Mouse (Mus musculus): ENCODE data around the gene Sh3gl3.

Sh3gl3 gene

DNA sequence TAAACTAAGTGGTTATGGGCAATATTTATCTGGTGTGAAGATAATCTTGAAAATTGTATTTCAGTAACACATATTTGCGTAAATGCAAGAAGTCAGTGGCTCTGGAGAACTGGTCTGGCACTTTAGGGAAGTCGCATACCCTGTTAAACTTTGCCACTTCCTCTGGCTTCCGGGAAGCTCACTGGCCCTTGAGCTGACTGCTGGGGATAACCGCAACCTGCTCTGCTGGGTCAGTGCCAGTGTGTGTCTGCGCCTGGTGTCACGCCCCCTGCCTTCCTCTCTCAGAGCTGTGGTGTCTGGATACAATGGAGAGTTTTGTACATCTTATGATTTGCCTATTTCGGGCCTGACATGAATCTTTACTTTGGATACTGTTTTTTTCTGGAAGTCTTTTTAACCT lies 119.8 kb downstream of the Sh3gl3 start:
- no peak for DNase-seq (ENCODE audit: low read depth, low spot score)

DNA sequence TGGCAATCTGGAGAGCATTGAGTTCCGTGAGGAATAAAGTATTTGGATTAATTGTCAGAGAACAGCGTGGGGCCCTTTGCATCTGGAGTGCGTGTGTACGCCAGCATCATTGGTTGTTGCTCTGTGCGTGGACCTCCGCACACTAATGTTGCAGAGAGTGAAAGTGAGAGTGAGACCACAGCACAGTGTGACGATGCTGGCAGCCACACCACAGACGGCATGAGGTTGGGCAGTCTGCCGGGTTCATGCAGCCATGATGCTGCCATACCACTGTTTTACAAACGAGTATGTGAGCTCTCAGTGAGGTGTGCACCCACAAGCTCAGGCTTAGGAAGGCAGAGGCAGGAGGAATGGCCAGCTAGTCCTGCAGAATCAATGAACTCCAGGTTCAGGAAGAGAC lies 120.4 kb downstream of the Sh3gl3 start:
- no peak for DNase-seq (ENCODE audit: low read depth, low spot score)

DNA sequence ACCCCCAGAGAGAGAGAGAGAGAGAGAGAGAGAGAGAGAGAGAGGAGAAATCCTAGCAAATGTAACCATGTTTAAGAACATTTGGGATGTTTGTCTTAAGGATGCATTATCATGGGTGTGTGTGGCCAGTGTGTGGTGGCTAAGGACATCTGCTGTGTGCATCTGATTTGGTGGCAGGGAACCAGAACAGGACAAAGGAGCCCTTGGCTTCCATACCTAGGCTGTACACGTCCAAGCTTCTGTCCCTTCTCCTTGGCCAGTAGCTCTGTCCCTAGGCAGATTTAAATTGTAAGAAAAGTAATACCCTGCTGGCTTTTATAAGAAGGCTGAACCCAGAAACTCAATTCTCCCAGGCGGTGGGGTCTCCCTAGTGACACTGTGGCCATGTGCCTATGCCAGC lies 121.0 kb downstream of the Sh3gl3 start:
- DNase-seq (ENCODE audit: low read depth, low spot score): no peak

- no peak for DNase-seq (ENCODE audit: low read depth, low spot score)
These were observed 134.8 kb downstream of the Sh3gl3 start for GRCm38 (mm10) chr7:82308398-82308797.

DNA sequence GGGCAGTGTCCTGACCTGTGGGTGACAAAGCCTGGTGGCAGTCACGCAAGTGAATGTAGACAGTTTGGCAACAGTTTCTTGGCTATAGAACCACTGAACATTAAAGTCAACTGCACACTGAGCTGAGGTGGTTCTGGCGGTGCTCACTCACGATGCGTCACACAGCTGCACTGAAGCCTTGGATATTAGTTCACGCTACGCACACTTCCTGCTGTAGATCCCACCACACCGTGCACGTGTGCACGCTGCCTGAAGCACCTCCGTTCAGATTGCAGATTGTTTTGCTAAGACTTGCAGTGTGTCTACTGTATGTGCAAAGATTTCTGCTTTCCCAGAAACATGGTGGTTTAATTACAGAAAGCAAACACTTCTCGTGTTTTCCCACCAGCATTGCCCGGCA lies 144.9 kb downstream of the Sh3gl3 start:
- DNase-seq (ENCODE audit: low read depth, low spot score): no peak

DNA sequence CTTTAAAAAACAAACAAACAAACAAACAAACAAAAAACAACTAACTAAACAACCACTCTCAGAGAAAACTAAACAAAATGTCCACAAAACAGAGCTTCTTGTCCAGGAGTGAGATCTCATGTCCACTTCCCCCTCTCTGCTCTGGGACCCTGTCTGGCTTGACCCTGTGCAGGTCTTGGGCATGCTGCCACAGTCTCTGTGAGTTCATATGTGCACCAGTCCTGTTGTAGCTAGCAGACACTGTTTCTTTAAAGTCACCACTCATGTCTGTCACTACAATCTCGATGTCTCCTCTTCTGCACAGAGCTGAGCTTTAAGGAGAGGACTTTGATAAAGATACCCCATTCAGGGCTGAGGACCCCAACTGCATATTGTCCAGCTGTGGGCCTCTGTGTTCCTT lies 153.0 kb downstream of the Sh3gl3 start:
- no peak for DNase-seq (ENCODE audit: low read depth, low spot score)

DNA sequence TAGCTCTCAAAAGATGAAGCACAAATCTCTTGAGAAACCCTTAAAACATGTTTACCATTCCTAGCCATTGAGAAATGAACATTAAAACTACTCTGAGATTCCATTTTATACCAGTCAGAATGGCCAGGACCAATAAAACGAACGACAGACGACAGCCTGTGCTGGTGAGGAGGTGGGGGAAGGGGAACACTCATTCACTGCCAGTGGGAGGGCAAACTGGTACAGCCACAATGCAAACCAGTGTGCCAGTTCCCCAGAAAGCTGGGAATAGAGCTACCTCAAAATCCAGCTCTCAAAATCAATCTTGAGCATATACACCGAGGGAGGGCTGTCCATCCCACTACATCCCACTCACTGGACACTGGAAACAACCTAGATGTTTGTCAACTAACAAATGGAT lies 153.6 kb downstream of the Sh3gl3 start:
- DNase-seq (ENCODE audit: low read depth, low spot score): no peak

GRCm38 (mm10) chr7:82327881-82328280 lies 154.2 kb downstream of the Sh3gl3 start:
- DNase-seq (ENCODE audit: low read depth, low spot score): no peak

GRCm38 (mm10) chr7:82329831-82330230 lies 156.2 kb downstream of the Sh3gl3 start:
- no peak for DNase-seq (ENCODE audit: low read depth, low spot score)

- no peak for DNase-seq (ENCODE audit: low read depth, low spot score)
These were observed 157.2 kb downstream of the Sh3gl3 start for GRCm38 (mm10) chr7:82330860-82331259.

- no peak for DNase-seq (ENCODE audit: low read depth, low spot score)
These were observed 160.4 kb downstream of the Sh3gl3 start for GRCm38 (mm10) chr7:82334000-82334399.

- no peak for DNase-seq (ENCODE audit: low read depth, low spot score)
These were observed 161.8 kb downstream of the Sh3gl3 start, which contains the start of gene Adamtsl3 for GRCm38 (mm10) chr7:82335211-82336121. TSS of gene Adamtsl3 (plus strand) at chr7:82335694.

- no peak for DNase-seq (ENCODE audit: low read depth, low spot score)
These were observed 162.5 kb downstream of the Sh3gl3 start for GRCm38 (mm10) chr7:82336132-82336531.

DNA sequence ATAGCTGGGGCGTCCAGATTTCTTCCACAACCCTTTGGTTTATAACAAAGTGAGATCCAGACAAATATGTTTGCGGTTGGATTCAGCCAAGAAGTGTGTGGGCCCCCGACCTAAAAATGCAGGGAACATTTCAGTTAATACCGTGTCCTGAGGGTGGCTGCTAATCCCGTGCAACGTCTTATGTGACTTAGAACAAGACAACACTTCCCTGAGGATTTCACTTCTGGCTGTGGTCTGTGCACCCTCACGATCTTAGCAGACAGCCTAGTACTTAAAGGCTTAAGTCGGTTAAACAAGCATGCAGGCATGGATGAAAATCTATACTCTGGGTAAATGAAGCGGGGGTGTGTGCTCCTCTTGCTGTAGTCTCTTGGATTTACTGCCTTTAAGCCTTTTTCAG lies 164.5 kb downstream of the Sh3gl3 start:
- DNase-seq (ENCODE audit: low read depth, low spot score): no peak

DNA sequence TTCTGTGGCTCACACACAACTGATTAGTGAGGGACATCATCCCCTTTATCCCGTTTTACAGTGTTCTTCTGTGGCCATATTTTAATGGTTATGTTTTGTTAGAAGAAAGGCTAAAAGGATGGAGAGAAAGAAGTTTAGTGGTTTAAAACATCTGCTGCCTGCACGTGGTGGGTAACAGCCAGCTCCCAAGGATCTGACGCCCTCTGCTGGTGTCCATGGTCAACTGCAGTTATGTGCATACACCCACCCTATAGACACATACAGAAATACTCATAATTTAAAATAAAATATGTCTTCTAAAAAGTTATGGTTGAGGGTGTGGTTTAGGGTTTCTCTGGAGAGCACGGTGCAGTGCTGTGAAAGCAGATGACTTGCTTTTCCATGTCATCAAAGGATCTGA lies 164.9 kb downstream of the Sh3gl3 start:
- DNase-seq (ENCODE audit: low read depth, low spot score): no peak

- DNase-seq (ENCODE audit: low read depth, low spot score): no peak
These were observed 165.6 kb downstream of the Sh3gl3 start for GRCm38 (mm10) chr7:82339214-82339613.

- no peak for DNase-seq (ENCODE audit: low read depth, low spot score)
These were observed 167.8 kb downstream of the Sh3gl3 start for GRCm38 (mm10) chr7:82341476-82341875.

GRCm38 (mm10) chr7:82346706-82347105 lies 173.1 kb downstream of the Sh3gl3 start:
- DNase-seq (ENCODE audit: low read depth, low spot score): no peak

- no peak for DNase-seq (ENCODE audit: low read depth, low spot score)
These were observed 176.2 kb downstream of the Sh3gl3 start for GRCm38 (mm10) chr7:82349796-82350195.

- no peak for DNase-seq (ENCODE audit: low read depth, low spot score)
These were observed 176.8 kb downstream of the Sh3gl3 start for GRCm38 (mm10) chr7:82350421-82350820.
